Mouse (Mus musculus): ENCODE measurements around the gene Pmm2. TPM values are rescaled to one million over a fixed set of nuclear protein-coding genes. Genes with fewer than 3 reads are reported as not detected.

Gene Pmm2
- 74.6 and 75.4 TPM in 2 replicates for total RNA-seq (2021)
- long read RNA-seq, experiment 1, transcript Pmm2-201 (9 exons, 1,842 nt): major isoform, 50 of 72 reads
- long read RNA-seq, experiment 1, partial matches to known transcripts: 8 of 72 reads
- long read RNA-seq, experiment 1, other reads (novel, unspliced or antisense): 10 of 72 reads
- long read RNA-seq, experiment 2, transcript Pmm2-201 (9 exons, 1,842 nt): major isoform, 40 of 56 reads
- long read RNA-seq, experiment 2, partial matches to known transcripts: 5 of 56 reads
- long read RNA-seq, experiment 2, other reads (novel, unspliced or antisense): 8 of 56 reads

DNA sequence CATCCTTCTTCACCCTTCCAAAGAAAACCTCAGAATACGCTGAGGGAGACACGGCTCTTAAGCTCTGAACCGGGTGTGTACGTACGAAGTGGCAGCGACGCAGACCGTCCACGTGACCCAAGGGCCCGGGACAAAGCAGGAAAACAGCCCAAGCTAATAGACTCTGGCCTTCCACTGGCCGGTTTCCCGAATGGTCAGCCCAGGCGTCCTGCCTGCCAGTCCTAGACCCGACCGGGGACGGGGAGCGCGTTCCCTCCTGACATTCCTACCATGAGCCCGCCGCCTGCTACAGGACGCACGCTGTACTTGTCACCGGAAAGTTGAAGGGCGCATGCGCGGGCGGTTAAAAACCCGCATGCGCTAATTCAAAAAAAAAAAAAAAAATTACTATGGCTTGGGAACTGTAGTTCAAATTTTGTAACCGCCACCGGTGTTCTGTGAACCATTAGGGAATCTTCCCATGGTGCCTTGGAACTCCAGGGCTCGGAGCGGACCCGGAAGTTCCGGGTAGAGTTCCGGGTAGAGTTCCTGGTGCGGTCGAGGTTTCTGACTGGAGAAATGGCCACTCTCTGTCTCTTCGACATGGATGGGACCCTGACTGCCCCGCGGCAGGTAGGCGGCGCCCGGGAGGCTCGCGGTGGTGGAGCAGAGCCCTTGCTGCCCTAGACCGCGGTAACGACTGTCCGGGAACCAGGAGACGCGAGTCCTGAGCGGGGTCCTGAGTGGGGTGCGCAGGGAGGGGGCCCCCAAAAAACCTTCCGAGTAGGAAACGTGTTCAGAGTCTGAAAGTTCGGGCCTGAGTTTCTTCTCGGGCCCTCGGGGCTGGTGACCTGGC lies at the start of gene Pmm2, which contains the start of gene Tmem186:
Pmm2 (plus strand) TSS at position 458 of the 835 bp plus-strand sequence.
Tmem186 (minus strand) TSS at position 496 of the 835 bp plus-strand sequence.
- peak; percentile 89 for DNase-seq

DNA sequence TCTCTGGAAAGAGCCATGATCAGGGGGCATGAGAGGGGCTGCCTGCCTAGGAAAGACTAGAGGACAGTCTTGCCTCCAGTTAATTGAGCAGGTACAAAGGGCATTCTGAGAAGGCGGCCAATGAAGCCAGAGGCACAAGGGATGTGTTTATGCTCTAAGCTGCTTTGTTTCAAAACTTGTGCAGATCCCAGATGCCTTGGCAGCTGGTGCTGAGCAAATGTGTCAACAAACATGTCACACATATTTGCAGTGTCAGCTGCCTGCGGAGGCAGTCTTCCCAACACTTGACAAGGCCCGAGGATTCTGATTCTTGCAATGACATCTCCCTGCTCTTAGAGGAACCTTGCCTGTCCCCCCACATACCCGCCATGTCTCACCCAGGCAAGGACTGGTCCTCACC lies 42.1 kb upstream of the Pmm2 start:
- no peak for DNase-seq

DNA sequence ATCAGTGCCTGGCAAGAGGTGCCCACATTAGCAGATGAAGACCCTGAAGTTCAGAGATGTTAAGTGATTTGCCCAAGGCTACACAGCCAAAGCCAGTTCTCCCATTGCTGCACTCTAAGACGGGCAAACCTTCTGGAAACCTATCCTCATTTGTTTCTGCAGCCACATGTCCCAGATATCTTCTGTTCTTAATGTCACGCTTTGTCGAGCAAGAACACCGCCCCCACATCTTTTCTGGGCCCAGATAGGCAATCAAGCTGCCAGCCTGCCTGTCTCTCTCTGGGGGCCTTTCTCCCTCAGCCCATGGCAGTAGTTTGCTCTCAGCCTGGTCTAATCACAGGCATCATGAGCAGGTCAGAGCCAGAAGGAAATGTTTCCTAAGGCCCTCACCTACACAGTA lies 41.1 kb upstream of the Pmm2 start:
- no peak for DNase-seq

DNA sequence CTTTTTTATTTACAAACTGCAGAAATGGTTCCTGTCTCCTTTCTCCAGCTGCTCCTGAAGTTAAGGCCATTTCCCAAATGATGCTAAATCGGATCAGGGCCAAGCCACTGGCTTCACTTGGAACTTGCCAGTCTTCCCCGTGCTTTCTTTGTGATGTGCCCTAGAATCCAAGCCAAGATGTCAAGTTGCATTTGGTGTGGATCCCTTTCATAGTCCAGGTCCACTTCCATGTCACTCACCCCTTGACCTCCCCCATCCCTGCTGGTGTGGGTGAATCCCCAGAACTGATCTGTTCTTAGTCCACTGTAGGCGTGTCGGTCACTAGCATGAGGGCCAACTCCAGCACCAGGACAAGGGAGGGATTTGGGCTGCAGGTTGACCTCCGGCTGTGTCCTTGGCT lies 40.0 kb upstream of the Pmm2 start:
- no peak for DNase-seq

DNA sequence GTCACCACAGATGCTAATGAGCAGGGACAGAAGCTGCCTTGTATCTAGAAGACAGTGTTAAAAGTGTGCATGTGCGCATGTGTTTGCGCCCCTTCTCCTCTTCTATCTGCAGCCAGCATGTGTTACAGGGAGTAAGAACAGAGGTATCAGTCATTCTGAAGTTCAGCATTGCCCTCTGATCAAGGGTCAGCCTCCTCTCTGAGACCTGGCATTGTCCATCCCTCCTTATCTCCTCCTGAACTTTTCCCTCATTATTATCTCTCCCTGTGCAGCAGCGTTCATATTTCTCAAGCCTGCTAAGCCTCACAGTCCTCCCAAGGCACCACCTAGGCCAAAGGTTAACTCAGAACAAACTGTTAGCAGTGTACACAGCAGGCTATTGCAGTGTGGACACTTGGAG lies 33.7 kb upstream of the Pmm2 start:
- no peak for DNase-seq

DNA sequence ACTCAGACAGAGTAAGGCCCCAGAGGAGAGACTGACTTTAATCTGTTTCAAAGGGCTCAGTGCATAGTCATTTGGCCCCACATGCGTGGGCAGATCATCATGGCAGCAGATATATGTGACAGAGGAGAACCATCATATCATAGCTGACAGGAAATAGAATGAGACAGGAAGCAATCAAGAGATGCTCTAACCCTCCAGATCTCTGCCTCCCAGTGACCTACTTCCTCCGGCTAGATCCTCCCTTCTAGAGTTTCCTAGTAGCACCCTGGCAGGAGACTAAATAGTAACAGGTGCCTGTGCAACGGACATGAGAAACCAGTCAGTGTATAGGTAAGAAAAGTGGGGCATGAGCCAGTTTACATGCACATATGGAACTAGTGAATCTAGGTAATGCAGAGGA lies 27.1 kb upstream of the Pmm2 start:
- no peak for DNase-seq

DNA sequence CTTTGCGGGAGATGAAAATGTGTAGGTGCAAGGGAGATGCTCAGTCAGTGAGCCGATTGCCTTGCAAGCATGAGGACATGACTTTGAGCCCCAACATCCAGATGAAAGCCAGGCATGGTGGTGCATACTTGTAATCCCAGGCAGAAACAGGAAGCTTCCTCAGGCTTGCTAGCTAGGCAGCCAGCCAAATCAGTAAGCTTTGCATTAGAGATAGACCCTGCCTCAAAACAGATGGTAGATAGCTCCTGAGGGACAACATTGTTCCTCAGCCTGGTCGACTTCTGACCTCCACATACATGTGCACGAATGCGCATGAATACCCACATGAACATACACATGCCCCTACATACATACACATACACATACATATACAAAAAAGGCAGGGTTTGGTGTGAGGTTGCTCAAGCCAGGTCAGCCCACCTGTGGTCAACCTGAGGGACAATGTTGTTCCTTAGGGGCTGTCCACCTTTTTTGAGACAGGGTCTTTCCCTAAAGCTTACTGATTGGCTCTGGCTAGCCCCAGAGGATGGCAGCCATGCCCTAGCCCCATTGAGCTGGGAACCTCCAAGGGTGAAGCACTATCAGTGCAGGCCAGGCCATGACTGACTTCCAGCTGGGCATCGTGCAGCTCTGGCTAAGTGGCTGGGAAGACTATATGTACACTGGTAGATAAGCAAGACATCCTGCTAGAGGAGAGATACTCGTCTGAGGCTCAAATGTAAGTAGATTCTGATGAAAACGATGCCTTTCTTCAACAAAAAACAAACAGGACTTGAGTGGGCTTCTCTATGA lies 25.1 kb upstream of the Pmm2 start:
- no peak for DNase-seq

DNA sequence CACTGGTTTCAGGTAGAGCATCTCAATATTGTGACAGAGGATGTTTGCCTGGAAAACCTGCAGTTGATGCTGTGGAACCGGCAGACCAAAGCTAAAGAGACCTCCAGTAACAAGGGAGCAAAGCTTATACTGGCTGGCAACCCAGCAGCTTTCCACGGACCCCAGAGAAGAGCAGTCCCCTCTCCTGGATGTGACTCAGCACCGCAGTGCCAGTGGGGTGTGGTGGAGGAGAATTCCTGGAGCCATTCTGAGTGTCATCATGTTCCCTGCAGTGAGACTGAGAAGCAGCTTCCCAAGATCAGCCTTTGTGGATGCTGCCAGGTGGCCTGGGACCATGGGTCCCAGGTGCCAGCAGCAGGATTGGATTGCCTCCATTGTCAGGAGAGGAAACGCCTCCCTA lies 24.4 kb upstream of the Pmm2 start:
- DNase-seq: no peak

DNA sequence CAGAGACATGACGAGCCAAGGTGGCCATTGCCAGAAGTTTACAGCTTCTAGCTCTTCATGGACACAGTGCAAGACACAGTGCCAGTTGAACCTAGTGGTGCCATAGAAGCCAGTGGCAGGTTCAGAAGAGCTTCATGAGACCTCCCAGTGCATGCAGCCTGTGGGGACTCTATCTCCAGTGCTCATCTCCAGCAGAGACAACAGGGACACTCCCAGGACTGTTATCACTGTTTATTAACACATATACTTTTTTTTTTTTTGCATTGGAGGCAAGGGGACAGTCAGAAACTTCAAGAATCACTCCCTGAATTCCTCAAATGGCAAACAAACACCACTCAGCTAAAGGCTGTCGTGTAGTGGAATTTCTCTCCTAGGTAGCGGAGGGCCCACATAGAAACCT lies 24.0 kb upstream of the Pmm2 start:
- no peak for DNase-seq

DNA sequence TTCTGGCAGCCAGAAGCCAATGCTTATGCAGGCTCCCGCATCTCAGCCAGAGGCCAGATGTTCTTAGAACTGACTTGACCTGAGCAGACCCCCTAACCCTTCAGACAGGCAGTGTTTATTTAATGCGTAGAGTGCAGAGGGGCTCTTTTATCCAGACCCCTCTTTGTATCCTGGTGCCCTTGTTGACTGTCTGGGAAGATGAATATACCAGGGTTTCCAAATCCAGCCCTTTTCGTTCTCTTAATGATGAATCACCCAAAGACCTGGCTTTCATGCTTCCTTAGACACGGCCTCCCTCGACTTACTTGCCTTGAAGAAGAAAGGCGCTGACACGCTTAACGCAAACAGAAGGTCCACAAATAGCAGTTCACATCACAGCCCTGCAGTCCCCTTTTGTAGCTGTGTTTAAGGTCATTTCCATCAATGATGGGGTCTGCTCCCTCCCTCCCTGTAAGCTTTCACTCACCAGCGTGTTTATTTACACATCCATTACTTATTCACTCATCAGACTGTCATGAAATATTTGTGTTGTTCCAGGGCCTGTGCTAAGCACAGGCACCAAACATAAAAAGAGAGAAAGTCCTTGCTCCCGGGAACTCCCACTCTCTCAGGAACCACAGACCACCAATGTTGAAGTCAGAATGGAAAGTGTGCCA lies 17.7 kb upstream of the Pmm2 start:
- no peak for DNase-seq

DNA sequence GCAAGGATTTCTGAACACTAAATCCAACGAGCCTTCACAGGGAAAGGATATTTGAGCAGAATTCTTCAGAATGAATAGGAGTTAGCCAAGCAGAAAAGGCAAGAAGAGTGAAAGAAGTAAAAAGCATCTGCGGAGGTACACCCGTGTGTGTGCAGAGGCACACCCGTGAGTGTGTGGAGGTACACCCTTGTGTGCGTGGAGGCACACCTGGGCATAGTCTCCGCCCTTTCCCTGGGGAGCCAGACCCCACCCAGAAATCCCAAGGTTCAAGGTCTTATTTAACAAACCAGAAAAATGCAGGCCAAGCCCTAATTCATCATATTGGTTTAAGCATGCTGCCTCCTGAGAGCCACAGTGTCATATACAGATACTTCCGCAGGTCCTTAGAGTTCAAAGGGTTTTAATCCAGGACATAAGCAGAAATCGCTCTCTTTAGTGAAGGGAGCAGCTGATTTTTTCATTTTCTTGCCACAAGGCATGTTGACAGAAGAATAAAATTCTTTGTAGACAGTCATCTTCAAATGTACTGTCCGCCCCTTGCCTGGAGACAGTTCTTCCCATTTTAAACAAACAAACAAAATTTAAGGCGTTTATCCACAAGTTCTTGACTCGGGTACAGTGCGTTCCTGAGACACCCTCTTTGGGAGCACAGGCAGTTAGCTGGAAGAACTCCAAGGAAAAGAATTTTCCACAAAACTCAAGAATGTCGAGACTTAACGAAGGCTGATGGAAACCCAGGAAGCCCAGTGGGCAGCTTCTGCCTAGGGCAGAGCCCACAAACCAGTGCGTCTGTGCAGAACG lies 17.0 kb upstream of the Pmm2 start:
- no peak for DNase-seq

DNA sequence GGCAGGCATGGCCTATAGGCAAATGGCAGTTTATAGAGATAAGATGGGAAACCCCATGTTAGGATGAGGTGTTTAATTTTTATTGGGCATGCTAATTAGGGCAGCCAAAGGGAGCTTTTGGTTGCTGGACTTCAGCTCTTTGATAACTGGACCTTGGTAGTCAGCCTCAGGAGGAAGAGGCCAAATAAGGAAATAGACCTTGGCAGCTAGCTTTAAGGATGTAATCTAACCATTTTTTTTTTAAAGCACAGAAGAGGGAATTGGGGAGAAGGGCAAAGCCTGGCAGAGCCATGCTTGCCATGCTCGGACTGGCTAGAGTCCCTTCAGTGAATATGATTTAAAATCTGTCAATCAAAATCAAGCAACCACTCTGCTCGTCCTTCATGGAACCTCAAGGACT lies 7.1 kb upstream of the Pmm2 start:
- DNase-seq: no peak

DNA sequence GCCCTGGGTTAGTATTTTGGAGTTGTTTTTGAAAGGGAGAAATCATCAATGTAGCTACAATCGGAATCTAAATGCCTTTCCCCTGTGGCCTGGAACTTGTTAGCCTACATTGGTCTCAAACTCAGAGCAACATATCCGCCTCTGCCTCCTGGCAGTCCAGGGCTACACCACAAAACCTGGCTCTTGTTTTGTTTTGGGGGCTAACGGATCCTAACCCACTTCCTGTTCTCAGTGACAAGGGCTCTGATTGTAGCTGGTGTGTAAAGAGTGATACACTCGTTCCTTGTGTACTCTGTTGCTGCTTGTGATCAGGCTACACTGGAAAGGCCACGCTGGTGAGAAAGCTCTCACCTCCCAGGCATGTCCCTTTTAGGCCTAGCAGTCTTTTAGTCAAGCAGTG lies 6.0 kb upstream of the Pmm2 start:
- DNase-seq: no peak

DNA sequence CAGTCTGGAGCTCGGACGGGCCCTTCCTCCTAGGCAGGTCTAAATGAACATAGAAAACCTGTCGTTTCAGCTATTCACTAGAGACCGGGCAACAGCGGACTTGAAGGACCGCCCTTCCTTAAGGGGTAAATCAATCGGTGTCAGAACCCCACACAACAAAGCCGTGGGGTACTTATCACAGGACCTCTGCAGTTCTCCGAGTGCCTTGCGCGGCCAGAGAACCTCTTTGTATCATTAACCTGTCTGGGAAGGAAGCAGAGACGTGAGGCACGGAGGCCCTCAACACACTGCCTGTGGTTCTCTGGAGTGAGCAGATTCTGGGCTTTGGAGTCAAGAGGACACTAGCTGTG lies 632 bp upstream of the Pmm2 start:
- no peak for DNase-seq

DNA sequence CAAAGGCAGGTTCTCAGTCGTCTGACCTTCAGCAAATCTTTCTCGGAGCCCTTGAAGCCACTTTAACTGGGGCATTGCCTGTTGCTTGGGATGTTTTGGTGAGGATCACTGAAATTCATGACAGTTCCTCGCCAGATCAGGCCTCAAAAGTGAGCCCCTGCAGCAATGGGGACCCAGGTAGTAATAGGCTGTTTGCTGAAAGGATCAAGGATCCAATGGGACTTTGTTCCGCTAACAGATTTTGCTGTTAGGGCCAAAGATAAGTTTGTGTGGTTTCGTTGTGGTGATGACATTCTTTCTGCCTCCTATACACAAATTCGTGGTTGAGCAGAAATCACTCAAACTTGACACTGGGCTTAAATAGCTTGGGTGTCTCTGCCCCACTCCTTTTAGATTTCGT lies 657 bp downstream of the Pmm2 start:
- no peak for DNase-seq

DNA sequence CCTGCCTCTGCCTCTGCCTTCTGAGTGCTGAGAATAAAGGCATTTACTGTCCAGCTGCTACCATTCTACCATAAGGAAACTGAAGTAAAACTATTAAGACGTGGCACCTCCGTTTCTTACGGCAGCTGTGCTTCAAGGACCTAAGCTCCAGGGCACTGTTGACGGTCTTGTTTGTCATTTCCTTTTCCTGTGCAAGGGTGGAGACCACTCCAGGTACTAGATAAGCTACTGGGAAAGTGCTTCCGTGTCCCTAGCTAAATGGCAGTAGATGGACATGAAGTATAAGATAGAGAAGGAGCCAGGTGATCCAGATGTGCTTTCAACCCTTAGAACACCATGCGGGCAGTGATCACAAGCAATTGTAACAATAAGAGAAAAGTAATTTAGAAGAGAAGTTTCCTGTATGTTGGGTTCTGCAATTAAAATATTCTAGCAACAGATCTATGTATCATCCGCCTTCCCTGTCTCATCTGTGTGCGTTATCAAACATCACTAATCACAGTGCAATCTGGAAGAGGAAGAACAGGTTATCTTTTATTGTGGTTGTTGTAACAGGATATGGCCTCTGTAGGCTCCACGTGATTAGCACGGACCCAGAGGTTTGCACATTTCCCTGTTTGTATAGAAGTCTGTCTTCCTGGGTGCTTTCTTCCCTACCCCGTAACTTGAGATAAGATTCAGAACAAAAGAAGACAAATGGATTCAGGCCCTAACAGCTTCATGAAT lies 2.2 kb downstream of the Pmm2 start:
- DNase-seq: no peak

DNA sequence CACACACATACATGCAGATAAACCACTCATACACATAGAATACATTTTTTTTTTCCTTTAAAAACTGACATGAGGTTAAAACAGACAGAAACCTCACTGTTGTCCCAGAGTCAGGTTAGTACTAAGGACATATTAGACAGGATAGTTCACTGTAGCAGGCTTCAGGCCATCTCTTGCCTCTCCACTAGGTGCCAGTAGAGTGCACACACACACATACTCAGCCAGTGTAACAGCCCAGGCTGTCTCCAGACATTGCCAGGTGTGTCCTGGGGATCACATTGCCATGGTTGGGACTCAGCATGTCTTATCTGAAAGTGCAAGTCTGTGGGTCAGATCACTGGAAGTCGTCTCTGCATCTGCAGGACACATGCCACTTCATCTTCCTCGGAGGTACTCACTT lies 6.4 kb downstream of the Pmm2 start:
- peak; percentile 60 for DNase-seq

DNA sequence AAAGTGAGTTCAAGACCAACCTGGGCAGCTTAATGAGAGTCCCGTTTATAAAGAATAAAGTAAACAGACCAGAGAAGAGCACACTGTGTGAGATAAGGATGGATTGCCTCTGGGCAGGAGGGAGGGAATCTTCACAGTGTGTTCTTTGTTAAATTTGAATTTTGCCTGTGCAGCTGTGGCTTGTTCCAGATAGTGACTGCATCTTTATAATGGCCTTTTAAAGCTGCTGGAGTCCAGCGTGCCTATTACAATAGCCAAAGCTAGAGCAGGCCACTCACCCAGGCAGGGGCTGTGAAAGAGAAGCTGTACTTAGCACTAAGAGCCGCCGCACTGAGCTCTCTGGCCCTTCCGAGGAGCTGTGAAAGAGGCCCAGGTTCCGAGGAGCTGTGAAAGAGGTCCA lies 8.1 kb downstream of the Pmm2 start:
- DNase-seq: no peak

DNA sequence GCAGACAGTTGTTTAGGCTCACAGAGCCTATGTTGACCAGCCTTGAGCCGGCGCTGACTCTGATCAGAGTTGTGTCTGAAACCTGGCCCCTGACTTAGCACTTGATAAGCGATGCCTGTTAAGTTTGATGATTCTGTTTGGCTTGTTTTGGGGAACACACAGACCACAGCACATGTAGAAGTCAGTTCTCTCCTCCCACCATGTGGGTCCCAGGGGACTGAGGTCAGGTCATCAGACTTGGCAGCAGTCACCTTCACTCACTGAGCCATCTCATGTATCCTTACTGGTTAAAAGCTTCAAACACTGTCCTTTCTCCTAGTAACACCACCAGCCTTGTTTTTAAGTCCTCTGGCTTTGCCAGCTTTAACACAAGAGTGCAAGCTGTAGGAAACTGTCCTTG lies 12.5 kb downstream of the Pmm2 start:
- DNase-seq: peak; percentile 51

DNA sequence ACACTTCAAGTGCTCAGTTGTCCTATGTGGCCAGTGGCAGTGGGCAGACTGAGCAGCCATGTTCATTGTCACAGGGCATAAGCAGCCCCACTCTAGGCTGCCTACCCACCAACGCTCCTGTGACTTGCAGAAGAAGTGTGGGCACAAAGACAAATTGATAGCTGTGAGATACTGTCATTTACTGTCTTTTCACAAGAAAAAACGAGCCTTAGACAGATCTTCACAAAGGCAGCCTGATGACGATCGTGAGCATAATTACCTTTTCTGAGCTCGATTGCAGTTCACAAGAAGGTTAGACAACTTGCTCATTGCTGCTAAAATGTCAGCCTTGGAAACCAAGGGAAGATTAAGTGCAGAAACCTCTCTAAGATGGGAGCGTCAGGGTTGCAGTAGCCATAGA lies 17.6 kb downstream of the Pmm2 start:
- DNase-seq: no peak

DNA sequence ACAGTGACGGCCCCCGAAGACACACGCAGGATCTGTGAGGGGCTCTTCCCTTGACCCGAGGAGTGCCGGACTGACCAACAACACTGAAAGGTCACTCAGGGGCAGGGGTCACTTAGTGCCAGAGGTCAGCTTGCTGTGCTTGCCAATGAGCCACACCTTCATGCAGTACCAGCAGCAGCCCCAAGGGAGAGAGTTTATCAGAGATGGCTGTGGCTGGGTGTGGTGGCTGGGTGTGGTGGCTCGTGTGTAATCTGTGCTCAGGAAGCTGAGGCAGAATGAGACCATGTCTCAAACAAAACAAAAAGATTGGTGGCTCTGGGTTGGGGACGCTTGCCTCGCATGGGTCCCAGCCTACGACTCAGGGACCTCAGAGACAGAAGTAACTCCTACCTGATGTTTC lies 18.1 kb downstream of the Pmm2 start:
- DNase-seq: no peak
